Mouse (Mus musculus): Measurements from ENCODE around the gene Gramd1b.

GRCm38 (mm10) chr9:40343053-40343652 is 188.0 kb downstream of the Gramd1b start:
- TF ChIP-seq CTCF (IDR thresholded peaks at IDR 0.05): no peak
- TF ChIP-seq EP300 (IDR thresholded peaks at IDR 0.05): no peak
